Mouse (Mus musculus) forelimb bud, embryonic 11.5 days (tissue): ENCODE results near the gene Ak7.

Experiments
- DNase-seq: peaks from one replicate; pipeline ENCODE4 v3.0.0-alpha.2; 2012; ENCODE audit warnings: low read depth, low spot score

Ak7 gene

GRCm38 (mm10) chr12:105727964-105728363 is 22.2 kb downstream of the Ak7 start:
- peak; percentile 54 for DNase-seq

DNA sequence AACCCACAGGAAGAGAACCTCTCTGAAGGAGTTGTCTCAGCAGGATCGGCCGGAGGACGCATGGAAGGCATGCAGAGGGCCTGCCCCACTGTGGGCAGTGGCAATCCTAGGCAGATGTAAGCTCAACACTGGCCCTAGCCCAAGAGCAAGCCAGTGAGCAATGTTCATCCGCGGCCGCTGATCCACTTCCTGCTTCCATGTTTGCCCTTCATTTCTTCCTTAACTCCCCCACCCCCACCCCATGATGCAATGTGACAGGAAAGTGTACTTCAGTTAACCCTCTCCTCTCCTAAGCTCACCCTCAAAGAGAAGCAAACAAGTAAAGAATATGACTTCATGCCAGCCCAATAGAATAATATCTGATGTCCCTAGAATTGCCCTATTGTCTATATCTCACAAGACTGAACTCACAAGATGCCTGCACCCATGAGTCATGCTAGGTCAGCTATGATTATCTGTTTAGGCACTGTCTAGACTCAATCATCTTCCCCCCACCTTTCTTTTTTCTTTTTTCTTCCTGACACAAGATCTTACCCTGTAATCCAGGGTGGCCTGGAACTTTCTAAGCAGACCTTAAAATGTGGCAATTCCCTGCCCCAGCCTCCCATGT is 25.2 kb downstream of the Ak7 start:
- no peak for DNase-seq

- DNase-seq = no peak
These were observed 27.8 kb downstream of the Ak7 start for GRCm38 (mm10) chr12:105733370-105734159.

GRCm38 (mm10) chr12:105735226-105735888 is 29.6 kb downstream of the Ak7 start:
- DNase-seq = no peak

- no peak for DNase-seq
These were observed 30.1 kb downstream of the Ak7 start for GRCm38 (mm10) chr12:105735889-105736251.

DNA sequence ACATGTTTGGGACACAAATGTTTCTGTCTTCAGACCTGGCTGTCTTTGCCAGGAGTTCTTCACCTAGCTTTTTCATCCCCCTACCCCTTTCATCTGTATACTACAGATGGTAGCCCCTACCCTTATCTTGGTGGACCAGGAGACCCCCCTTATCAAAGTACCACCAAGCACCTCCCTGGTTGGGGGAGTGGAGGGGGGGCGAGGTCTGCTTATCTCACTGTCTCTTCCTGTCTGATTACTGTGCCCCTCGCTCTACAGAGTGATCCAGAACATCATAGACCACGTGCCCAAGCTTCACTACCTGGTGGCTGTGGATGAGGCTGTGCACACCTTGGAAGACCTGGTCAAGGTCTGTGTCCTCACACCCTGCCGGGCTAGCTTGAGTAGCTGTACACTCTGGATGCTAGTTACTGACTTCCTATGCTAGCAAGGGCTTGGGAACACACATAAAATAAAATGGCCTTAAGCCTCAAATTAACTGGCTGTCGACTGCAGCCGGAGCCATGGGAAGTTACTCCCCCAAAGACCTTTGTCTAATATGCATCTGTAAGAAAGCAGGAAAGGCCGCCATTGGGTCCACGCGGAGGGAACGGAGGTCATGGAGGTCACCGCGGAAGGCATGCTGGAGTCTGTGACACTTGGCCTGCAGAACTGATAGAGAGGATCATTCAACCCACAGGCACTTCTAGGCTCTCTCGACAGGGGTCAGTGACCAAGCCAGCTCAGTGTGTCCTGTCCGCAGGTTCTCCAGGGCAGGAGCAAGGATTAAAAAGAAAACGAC is 32.7 kb downstream of the Ak7 start:
- DNase-seq = no peak

DNA sequence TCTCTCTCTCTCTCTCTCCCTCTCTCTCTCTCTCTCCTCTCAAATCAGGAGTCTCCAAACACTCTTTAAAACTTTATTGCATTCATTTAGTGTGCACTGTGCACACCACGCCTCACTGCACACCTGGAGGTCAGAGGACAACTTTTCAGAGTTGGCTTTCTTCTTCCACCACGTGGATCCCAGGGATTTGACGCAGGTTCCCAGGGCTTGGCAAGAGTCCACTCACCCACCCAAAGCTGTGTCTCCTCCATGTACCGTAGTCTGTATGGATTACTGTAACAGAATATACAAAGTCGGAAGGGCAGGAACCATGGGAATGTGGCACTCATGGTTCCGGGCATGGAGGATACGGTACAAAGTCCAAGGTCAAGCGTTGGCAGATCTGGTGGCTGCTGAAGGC is 33.9 kb downstream of the Ak7 start:
- no peak for DNase-seq

GRCm38 (mm10) chr12:105748114-105748513 is 42.3 kb downstream of the Ak7 start:
- no peak for DNase-seq

DNA sequence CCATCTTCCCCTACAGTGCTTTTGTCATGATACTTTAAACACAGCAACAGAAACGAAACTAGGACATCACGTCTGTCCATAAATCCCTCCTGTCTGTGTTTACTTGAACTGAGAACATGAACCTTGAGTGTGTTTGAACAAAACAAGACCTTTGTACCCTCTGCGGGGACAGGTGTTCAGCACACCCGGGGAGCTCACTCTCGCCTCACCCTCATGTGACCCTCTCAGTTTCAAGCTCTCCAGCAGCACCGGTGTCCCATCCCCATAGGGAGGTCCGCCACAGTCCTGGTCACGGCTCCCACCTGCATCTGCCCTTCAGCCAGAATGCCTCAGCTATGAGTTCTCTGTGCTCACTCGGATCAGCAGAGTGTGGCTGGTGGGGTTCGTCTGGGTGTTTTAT is 48.0 kb downstream of the Ak7 start:
- DNase-seq = no peak

DNA sequence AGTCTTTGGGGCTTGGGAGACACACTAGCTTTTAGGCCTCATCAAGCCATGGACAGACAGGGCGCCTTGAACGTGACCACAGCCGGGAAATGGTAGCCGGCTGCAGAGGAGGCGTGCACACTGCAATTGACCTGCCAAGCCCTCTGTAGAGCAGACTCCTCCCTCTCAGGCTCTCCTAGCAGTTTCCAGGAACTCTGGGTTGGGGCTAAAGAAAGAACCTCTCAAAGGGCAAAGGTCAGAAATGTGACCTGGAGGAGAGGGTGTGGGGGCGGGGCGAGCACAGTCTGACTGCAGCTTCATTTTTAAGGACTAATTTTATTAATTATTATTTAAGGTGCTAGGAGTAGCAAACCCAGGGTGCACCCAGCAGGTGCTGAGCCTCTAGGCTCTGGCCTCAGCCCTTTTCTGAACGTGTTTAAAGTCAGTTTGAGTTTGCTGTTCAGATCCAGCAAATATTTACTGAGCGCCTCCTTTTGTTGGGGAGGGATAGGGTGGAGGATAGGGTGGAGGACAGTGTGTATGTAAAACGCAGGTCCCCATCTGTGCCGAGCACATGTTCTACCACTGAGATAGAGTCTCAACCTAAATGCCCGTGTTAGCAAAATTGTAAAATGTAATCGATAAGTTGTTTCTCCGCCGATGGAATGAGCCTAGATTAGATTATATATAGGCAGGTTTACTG is 52.2 kb downstream of the Ak7 start:
- no peak for DNase-seq

- no peak for DNase-seq
These were observed 53.1 kb downstream of the Ak7 start for GRCm38 (mm10) chr12:105758911-105759310.

DNA sequence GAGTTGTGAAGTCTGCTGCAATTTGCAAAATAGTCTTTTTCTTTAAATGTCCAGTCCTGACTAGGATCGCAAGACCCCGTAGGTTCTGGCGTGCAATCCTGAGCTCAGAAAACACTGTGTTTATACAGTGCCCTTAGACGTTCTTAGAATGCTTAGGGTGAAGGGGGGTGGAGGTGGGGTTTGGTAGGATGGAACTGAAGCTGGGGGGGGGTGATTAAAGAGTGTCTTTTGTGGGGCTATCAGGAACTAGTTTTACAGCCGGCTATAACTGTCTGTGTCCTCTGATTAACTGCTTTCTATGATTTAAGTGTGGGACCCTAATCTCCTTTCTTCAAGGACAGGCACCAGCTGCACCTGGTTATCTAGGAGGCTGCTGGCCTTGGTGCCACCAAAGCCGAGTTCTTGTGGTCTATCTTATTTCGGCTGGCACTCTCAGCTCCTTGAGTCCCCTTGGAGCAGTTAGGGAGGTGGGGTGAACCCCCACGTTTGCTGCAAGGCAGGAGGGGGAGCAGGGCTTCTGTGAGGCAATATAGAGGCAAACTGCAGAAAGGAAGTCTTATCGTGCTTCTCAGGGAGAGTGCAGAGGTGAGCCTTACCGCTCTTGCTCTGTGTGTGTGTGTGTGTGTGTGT is 54.2 kb downstream of the Ak7 start:
- no peak for DNase-seq

- DNase-seq = no peak
These were observed 55.4 kb downstream of the Ak7 start for GRCm38 (mm10) chr12:105761171-105761570.

DNA sequence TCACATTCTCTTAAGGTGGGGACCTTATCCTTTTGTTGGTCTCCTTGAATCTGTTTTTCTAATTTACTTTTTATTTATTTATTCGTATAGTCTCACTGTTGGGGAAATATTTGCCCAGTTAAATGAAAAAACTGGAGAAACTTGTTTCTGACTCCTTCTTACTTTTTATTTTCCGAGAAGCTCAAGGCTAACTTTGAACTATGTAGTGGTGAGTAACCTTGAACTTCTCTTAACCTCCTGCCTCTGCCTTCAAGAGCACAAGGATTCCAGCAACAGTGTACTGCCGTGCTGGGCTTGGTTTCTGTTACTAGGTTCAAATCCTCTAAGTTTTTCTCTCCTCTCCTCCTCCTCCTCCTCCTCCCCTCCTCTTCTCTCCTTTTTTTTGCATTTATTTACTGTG is 55.9 kb downstream of the Ak7 start:
- no peak for DNase-seq

- no peak for DNase-seq
These were observed 63.9 kb downstream of the Ak7 start for GRCm38 (mm10) chr12:105769700-105770099.

DNA sequence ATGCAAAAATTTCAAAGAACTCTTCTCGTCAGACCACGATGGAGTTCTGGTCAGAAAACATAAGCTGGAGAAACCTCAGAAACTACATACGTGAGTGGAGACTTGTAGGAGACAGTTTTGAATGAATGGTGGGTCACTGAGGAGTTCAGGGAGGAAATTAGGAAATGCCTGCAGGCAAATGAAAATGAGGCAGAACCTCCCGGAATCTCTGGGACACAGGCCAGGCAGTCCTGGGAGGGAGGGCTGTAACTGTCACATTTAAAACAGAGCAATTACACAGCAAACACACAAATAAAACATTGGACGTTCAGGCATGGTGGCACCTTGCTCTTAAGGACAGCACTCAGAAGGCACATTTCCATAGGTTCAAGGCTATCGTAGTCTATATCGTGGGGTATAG is 69.1 kb downstream of the Ak7 start:
- no peak for DNase-seq

GRCm38 (mm10) chr12:105777651-105778050 is 71.9 kb downstream of the Ak7 start:
- DNase-seq = no peak

DNA sequence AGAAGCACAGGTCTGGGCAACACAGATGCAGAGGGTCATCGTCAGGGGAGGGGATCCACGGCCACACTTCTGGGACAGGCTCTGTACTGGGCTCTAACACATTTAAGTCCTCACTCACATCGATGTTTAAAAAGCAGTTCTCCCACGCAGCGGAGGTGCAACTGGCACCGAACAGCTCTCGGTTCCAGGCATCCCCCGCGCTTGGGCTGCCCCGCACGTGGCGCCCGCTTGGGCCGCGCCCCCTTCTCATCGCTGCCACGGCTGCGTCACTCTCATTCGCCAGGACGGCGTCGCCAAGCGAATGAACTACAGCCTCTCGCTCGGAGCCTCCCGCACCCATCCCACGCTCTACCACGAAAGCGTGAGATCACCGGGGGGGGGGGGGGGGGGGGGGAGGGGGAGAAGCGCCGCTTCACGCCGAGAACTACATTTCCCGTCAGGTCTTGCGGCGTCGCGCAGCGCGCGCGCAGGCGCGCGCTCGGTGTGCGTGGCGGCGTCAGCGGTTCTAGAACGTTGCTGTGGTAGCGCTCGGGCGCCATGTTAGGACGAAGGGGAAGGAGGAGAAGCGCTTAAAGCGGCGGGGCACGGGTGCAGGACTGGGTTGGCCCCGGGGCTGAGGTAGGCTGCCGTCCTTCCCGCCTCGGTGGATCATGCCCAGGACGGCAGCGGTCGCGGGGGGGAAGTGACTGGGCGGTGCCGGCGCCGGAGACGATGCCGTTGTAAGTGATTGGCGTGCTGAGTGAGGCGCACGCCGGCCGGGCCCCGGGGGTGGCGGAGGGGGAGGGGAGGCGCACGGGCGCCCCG is 78.6 kb downstream of the Ak7 start, which contains the start of gene Papola:
Papola (plus strand) TSS at position 499 of the 804 bp plus-strand sequence.
- DNase-seq = peak; percentile 96

DNA sequence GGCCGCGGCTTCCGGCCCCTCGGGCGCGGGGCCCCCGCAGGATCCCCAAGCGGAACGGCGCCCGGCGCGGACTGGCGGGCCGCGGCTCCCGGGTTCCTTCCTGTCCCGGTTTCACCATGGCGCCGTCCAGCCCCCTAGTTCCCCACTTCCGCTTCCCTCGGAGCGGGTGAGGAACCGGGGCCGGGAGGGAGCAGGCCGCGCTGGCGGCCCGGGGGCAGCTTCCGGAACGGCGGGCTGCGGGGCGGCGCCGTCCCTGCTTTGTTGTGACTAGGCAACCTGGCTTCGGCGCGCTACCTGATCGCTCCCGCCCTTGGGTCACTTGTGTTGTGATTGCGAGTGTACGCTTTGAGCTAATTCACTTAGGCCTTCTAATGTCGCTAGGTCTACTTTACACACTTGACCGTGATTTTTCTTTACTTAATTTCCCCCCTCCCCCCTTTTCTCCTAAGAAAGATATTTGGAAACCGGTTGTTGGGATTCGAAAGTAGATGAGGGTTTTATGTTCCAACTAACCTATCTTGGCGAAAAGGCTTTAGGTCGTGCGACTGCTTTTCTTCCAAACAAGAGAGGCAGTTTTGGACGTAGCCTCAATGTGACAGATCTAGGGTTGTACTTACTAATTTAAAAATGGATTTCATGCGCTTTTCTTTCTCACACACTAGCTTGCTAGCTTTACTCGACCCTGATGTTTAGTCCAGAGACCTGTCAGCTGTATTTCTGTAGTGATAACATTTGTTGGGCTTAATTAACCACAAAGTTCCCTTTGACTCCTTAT is 79.4 kb downstream of the Ak7 start:
- peak; percentile 45 for DNase-seq
